Mouse (Mus musculus) small intestine, adult 2 months (tissue): ENCODE results near the gene Hs6st3.

ENCODE experiments used
- CTCF ChIP-seq: fragments of 200-500 bp; IDR thresholded peaks from 2 replicates; pipeline ENCODE4 v1.5.1; 2012; ENCODE audit warnings: low read depth, mild to moderate bottlenecking, control low read depth, inconsistent platforms, low read length, moderate library complexity, mixed read lengths; ENCODE audit not compliant: insufficient replicate concordance, insufficient read length; ENCODE audit errors: extremely low read depth
- POLR2A ChIP-seq: fragments of 200-500 bp; IDR thresholded peaks from 2 replicates; pipeline ENCODE4 v1.6.1; 2012; ENCODE audit warnings: low read depth, mild to moderate bottlenecking, control low read depth, inconsistent platforms, low read length, moderate library complexity

- TF ChIP-seq CTCF (no peak), POLR2A (no peak)
These were observed 495.5 kb downstream of the Hs6st3 start for GRCm38 (mm10) chr14:119633626-119634025.
